Mouse (Mus musculus) hindbrain, postnatal 0 days (tissue): ENCODE data around the gene Ggct. TPM values are rescaled to one million over a fixed set of nuclear protein-coding genes. Genes with fewer than 3 reads are reported as not detected.

ENCODE experiments used
- ATAC-seq: fragments of 200-750 bp; cut with Nextera tagmentation; 2 replicates; pipeline ENCODE4 v1.8.0; 2017; ENCODE audit warnings: mild to moderate bottlenecking, moderate TSS enrichment, moderate library complexity
- DNase-seq: peaks from one replicate; pipeline ENCODE4 v3.0.0-alpha.2; 2015; ENCODE audit warnings: low spot score
- H3K27ac ChIP-seq: fragments of 300-500 bp; sonication (generic); 2 replicates; pipeline ENCODE4 v1.5.1; 2014; ENCODE audit warnings: mild to moderate bottlenecking
- H3K27me3 ChIP-seq: fragments of 300-500 bp; sonication (generic); 2 replicates; pipeline ENCODE4 v1.6.1; 2014; ENCODE audit warnings: low read length, mixed read lengths; ENCODE audit not compliant: insufficient read depth
- H3K36me3 ChIP-seq: fragments of 300-500 bp; sonication (generic); 2 replicates; pipeline ENCODE4 v1.6.1; 2014; ENCODE audit warnings: low read length, mixed read lengths; ENCODE audit not compliant: insufficient read depth
- H3K4me1 ChIP-seq: fragments of 300-500 bp; sonication (generic); 2 replicates; pipeline ENCODE4 v1.6.1; 2014; ENCODE audit warnings: antibody characterized with exemption, low read length, mixed read lengths; ENCODE audit not compliant: insufficient read depth
- H3K4me2 ChIP-seq: fragments of 300-500 bp; sonication (generic); 2 replicates; pipeline ENCODE4 v1.6.1; 2014; ENCODE audit warnings: low read depth, mild to moderate bottlenecking, low read length, moderate library complexity, mixed read lengths
- H3K4me3 ChIP-seq: fragments of 300-500 bp; sonication (generic); 2 replicates; pipeline ENCODE4 v1.5.1; 2014; ENCODE audit warnings: low read length
- H3K9ac ChIP-seq: fragments of 300-500 bp; sonication (generic); replicated peaks from 2 replicates; pipeline ENCODE4 v1.6.1; 2014; ENCODE audit warnings: mild to moderate bottlenecking, low read length, moderate library complexity, mixed read lengths
- H3K9me3 ChIP-seq: fragments of 300-500 bp; sonication (generic); 2 replicates; pipeline ENCODE4 v1.6.1; 2016; ENCODE audit warnings: low read length, mixed read lengths
- CTCF ChIP-seq: IDR thresholded peaks from 2 replicates; pipeline ENCODE4 v1.5.1; 2016; ENCODE audit warnings: antibody characterized with exemption, control low read depth, low read depth
- WGBS: fragments of 180-500 bp; shearing (Covaris S2); extraction: QIAGEN DNeasy Blood & Tissue Kit; methylation state at CpG from one replicate; pipeline ENCODE4 v1.1.7; 2014; 5-methylcytosine and 5-hydroxymethylcytosine counted together
- polyA plus RNA-seq: library from polyadenylated mRNA; unstranded; fragments of >200 nt; fragmentation: Nextera tagmentation; extraction: Ambion mirVana; gene quantifications from 2 replicates; pipeline ENCODE4 v1.2.1, GENCODE M21; 2015
- total RNA-seq: library from RNA; depleted of rRNA; stranded (reverse); fragments of >200 nt; gene quantifications from 2 replicates; pipeline ENCODE4 v1.2.3, GENCODE M21; 2014; rRNA removed

Ggct gene
- total and polyA plus RNA-seq, 2 experiments from 2014 or later, result 8.5 to 23.0 TPM

DNA sequence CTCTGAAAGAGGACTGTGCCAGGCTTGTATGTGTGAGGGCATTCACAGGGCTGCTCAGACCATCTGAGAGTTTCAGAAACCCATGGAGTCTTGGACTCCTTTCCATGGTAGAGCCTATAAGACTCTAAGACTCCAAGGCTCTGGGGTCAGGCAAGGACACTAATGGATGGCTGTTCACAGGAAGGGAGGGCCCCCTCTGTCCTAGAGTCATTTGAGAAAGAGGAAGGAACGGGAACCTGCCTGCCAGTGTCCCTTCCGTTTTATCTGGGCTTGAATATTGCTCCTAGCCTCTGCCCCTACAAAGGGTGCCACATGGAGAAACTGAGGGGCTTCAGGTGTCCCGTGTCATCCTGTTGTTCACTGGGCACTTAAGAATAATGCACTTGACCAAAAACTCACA is 58.9 kb downstream of the Ggct start:
- ATAC-seq (no peak), DNase-seq (no peak)
- H3K4me3 ChIP-seq, result no peak overlapping the region
- no peaks in the 10 kb centered on the region for H3K9me3 ChIP-seq
- no peaks in the 10 kb centered on the region for H3K27me3 ChIP-seq
- no peak overlapping the region for H3K4me2 ChIP-seq
- no peak overlapping the region for H3K27ac ChIP-seq
- no peak for TF ChIP-seq CTCF
- H3K9ac ChIP-seq, result no peak overlapping the region
- no peaks in the 10 kb centered on the region for H3K36me3 ChIP-seq
- H3K4me1 ChIP-seq, result no peaks in the 10 kb centered on the region
- 87% methylated on average over 3 of the region's 3 CpGs for WGBS

DNA sequence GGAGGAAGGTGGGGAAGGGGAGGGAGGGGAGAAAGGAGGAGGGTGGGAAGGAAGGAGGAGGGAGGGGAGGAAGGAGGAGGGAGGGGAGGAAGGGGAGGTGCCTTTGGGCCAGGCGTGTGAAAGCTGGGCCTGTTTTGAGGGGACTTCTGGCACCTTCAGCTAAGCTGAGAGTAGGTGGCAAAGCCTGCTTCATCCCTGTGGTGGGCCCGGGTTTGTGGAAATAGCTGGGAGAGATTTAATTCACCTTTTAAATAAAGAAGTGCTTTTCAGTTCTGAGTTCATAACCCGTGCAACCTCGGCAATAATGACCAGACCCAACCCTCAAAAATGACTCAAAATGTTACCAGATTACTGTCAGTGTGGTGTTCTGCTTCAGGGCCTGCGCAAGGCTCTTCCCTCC is 59.5 kb downstream of the Ggct start:
- ATAC-seq (no peak), DNase-seq (no peak)
- H3K4me1 ChIP-seq, result no peaks in the 10 kb centered on the region
- no peak overlapping the region for H3K4me3 ChIP-seq
- H3K27me3 ChIP-seq, result no peaks in the 10 kb centered on the region
- no peak overlapping the region for H3K4me2 ChIP-seq
- no peaks in the 10 kb centered on the region for H3K36me3 ChIP-seq
- no peak for TF ChIP-seq CTCF
- no peak overlapping the region for H3K9ac ChIP-seq
- no peaks in the 10 kb centered on the region for H3K9me3 ChIP-seq
- 84% methylated on average over 5 of the region's 5 CpGs for WGBS
- no peak overlapping the region for H3K27ac ChIP-seq

Other genes with a start within 250 kb of the Ggct start
- gene Znrf2, start 176.0 kb downstream of the Ggct start, total RNA-seq, result 45.9 and 50.0 TPM in 2 replicates
- gene Znrf2, start 176.0 kb downstream of the Ggct start, polyA plus RNA-seq, result 5.9 and 7.0 TPM in 2 replicates
- gene Nod1, start 20.3 kb downstream of the Ggct start, total RNA-seq, result 3.5 and 4.8 TPM in 2 replicates
- gene Nod1, start 20.3 kb downstream of the Ggct start, polyA plus RNA-seq, result 1.7 and 1.9 TPM in 2 replicates
- gene Gars, start 45.1 kb upstream of the Ggct start, total RNA-seq, result 111 and 114 TPM in 2 replicates
- gene Gars, start 45.1 kb upstream of the Ggct start, polyA plus RNA-seq, result 186 and 192 TPM in 2 replicates
- gene Crhr2, start 140.1 kb upstream of the Ggct start, total RNA-seq, result 1.4 and 3.0 TPM in 2 replicates
- gene Crhr2, start 140.1 kb upstream of the Ggct start, polyA plus RNA-seq, result 1.5 and 1.8 TPM in 2 replicates
- 0.52 TPM in 1 of 2 replicates, not detected in the other for gene Inmt, start 182.1 kb upstream of the Ggct start, total RNA-seq
- not detected in 2 replicates for gene Inmt, start 182.1 kb upstream of the Ggct start, polyA plus RNA-seq
- gene Mindy4, start 210.4 kb upstream of the Ggct start, total RNA-seq, result 10.4 and 11.7 TPM in 2 replicates
- gene Mindy4, start 210.4 kb upstream of the Ggct start, polyA plus RNA-seq, result 8.2 and 8.4 TPM in 2 replicates